Mouse (Mus musculus) adrenal gland, adult 8-10 months (tissue): ENCODE results near the gene Ackr3. TPM values are rescaled to one million over a fixed set of nuclear protein-coding genes. Genes with fewer than 3 reads are reported as not detected.

Source experiments
- DNase-seq: peaks from one replicate; pipeline ENCODE4 v3.0.0; 2022
- total RNA-seq, 4 experiments: library from RNA; stranded (reverse); gene quantifications; 2 replicates each; pipeline ENCODE4 v1.2.4; 2022

Ackr3 gene
- total RNA-seq, 4 experiments from 2014 or later: 20.0 to 86.1 (median 59.0) TPM

- DNase-seq: no peak
Observed at GRCm38 (mm10) chr1:90205223-90205622, 1.4 kb downstream of the Ackr3 start.

GRCm38 (mm10) chr1:90206684-90207083 lies 2.9 kb downstream of the Ackr3 start:
- DNase-seq: no peak

GRCm38 (mm10) chr1:90207279-90207678 lies 3.5 kb downstream of the Ackr3 start:
- no peak for DNase-seq

- DNase-seq: no peak
Observed at GRCm38 (mm10) chr1:90207739-90208502, 4.1 kb downstream of the Ackr3 start.

- DNase-seq: no peak
Observed at GRCm38 (mm10) chr1:90208503-90208860, 4.7 kb downstream of the Ackr3 start.

- no peak for DNase-seq
Observed at GRCm38 (mm10) chr1:90209069-90209468, 5.3 kb downstream of the Ackr3 start.

- DNase-seq: no peak
Observed at GRCm38 (mm10) chr1:90209741-90210140, 6.0 kb downstream of the Ackr3 start.

GRCm38 (mm10) chr1:90210346-90210745 lies 6.6 kb downstream of the Ackr3 start:
- DNase-seq: peak; percentile 45

- DNase-seq: no peak
Observed at GRCm38 (mm10) chr1:90210761-90211160, 7.0 kb downstream of the Ackr3 start.

GRCm38 (mm10) chr1:90212376-90212775 lies 8.6 kb downstream of the Ackr3 start:
- no peak for DNase-seq

- no peak for DNase-seq
Observed at GRCm38 (mm10) chr1:90212901-90213300, 9.1 kb downstream of the Ackr3 start.

GRCm38 (mm10) chr1:90214021-90214420 lies 10.2 kb downstream of the Ackr3 start:
- DNase-seq: no peak

- DNase-seq: no peak
Observed at GRCm38 (mm10) chr1:90214926-90215325, 11.1 kb downstream of the Ackr3 start.

GRCm38 (mm10) chr1:90215881-90216280 lies 12.1 kb downstream of the Ackr3 start:
- no peak for DNase-seq

GRCm38 (mm10) chr1:90216395-90216794 lies 12.6 kb downstream of the Ackr3 start:
- DNase-seq: no peak

GRCm38 (mm10) chr1:90220280-90220679 lies 16.5 kb downstream of the Ackr3 start:
- DNase-seq: no peak

- DNase-seq: no peak
Observed at GRCm38 (mm10) chr1:90220844-90221243, 17.1 kb downstream of the Ackr3 start.

- no peak for DNase-seq
Observed at GRCm38 (mm10) chr1:90221811-90222361, 18.1 kb downstream of the Ackr3 start.

GRCm38 (mm10) chr1:90222427-90222901 lies 18.7 kb downstream of the Ackr3 start:
- DNase-seq: no peak

GRCm38 (mm10) chr1:90223006-90223405 lies 19.2 kb downstream of the Ackr3 start:
- DNase-seq: no peak

GRCm38 (mm10) chr1:90225603-90226254 lies 21.9 kb downstream of the Ackr3 start:
- no peak for DNase-seq

GRCm38 (mm10) chr1:90227684-90228322 lies 24.0 kb downstream of the Ackr3 start:
- no peak for DNase-seq

- DNase-seq: no peak
Observed at GRCm38 (mm10) chr1:90228323-90228697, 24.5 kb downstream of the Ackr3 start.
